Mouse (Mus musculus) erythroblast, embryonic 14.5 days (primary cell): Measurements from ENCODE around the gene H2al1f. TPM values are rescaled to one million over a fixed set of nuclear protein-coding genes. Genes with fewer than 3 reads are reported as not detected.
"Not testable (repeated sequence)": the region's sequence is repeated elsewhere in the genome, so short reads cannot be mapped to it uniquely, and the experiment has no call there.

ENCODE experiments used
- H3K27me3 ChIP-seq: 2 replicates; pipeline ENCODE4 v1.6.1; 2012; ENCODE audit warnings: inconsistent platforms; ENCODE audit not compliant: control insufficient read depth
- H3K36me3 ChIP-seq: 2 replicates; pipeline ENCODE4 v1.6.1; 2012; ENCODE audit warnings: mild to moderate bottlenecking, inconsistent platforms; ENCODE audit not compliant: control insufficient read depth
- H3K4me1 ChIP-seq: 2 replicates; pipeline ENCODE4 v1.6.1; 2012; ENCODE audit warnings: inconsistent platforms; ENCODE audit not compliant: control insufficient read depth
- H3K4me3 ChIP-seq: replicated peaks from 2 replicates; pipeline ENCODE3; 2012; ENCODE audit warnings: moderate library complexity, mild to moderate bottlenecking, inconsistent platforms
- H3K9me3 ChIP-seq: 2 replicates; pipeline ENCODE4 v1.6.1; 2012; ENCODE audit warnings: low read length, inconsistent platforms, mixed read lengths; ENCODE audit not compliant: control insufficient read depth
- GATA1 ChIP-seq: IDR thresholded peaks from 2 replicates; pipeline ENCODE4 v1.6.1; 2012; ENCODE audit warnings: low read length, inconsistent platforms, mixed read lengths
- TAL1 ChIP-seq: IDR thresholded peaks from 3 replicates; pipeline ENCODE4 v1.6.1; 2012; ENCODE audit warnings: low read length, inconsistent platforms, mixed read lengths
- polyA plus RNA-seq: library from polyadenylated mRNA; stranded (reverse); fragments of >175 nt; gene quantifications from 2 replicates; pipeline ENCODE4 v1.2.3, GENCODE M21; 2012

Gene H2al1f
- polyA plus RNA-seq, 1 experiment, result not detected

DNA sequence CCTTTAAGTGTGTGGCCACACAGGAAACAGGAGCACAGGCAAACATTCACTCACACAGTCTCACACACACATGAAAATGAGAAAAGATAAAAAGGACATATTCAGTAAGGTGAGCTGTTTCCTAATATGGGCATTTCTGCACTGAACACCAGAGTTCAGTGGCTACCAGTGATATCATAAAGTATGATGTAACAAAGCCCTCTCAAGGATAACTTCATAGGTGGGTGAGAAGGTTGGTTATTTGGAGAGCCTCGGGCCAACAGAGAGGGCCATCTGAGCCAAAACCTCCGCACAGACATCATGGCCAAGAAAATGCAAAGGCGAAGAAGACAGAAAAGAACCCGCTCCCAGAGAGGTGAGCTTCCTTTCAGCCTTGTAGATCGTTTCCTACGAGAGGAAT is 6.2 kb downstream of the H2al1f start, which contains the start of gene H2al1h:
Gene H2al1h, plus strand, starts transcription at position 301 of the 400 bp plus-strand sequence.
- H3K27me3 ChIP-seq, H3K4me3 ChIP-seq, H3K9me3 ChIP-seq, H3K36me3 ChIP-seq, H3K4me1 ChIP-seq: not testable (repeated sequence)

DNA sequence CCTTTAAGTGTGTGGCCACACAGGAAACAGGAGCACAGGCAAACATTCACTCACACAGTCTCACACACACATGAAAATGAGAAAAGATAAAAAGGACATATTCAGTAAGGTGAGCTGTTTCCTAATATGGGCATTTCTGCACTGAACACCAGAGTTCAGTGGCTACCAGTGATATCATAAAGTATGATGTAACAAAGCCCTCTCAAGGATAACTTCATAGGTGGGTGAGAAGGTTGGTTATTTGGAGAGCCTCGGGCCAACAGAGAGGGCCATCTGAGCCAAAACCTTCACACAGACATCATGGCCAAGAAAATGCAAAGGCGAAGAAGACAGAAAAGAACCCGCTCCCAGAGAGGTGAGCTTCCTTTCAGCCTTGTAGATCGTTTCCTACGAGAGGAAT is 9.4 kb downstream of the H2al1f start, which contains the start of gene H2al1i:
Gene H2al1i, plus strand, starts transcription at position 301 of the 400 bp plus-strand sequence.
- not testable (repeated sequence) for H3K27me3 ChIP-seq, H3K9me3 ChIP-seq, H3K36me3 ChIP-seq, H3K4me3 ChIP-seq, H3K4me1 ChIP-seq

DNA sequence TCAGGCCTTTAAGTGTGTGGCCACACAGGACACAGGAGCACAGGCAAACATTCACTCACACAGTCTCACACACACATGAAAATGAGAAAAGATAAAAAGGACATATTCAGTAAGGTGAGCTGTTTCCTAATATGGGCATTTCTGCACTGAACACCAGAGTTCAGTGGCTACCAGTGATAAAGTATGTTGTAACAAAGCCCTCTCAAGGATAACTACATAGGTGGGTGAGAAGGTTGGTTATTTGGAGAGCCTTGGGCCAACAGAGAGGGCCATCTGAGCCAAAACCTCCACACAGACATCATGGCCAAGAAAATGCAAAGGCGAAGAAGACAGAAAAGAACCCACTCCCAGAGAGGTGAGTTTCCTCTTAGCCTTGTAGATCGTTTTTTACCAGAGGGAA is 12.6 kb downstream of the H2al1f start, which contains the start of gene H2al1j:
Gene H2al1j, plus strand, starts transcription at position 301 of the 400 bp plus-strand sequence.
- H3K27me3 ChIP-seq, H3K9me3 ChIP-seq, H3K4me1 ChIP-seq, H3K4me3 ChIP-seq, H3K36me3 ChIP-seq: not testable (repeated sequence)

DNA sequence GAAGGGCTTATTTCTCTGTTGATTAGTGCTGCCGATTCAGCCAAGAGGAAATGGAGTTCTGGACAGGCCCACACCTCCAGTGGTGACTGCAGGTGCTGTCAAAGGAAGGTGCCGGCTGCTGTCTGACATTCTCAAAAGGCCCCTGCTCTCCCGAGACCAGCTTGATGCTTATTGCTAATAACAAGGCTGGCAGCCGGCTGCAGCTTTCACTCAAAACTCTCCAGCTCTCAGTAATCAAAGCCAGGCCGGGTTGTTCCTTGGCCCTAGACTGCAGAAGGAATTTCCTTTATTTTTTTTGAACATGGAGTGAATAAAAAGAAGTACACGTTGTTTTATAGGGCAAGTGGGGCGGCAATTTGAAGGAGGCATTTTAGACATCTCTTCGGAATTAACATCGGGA is 30.8 kb downstream of the H2al1f start:
- Histone ChIP-seq H3K9me3 (no peaks in the 10 kb centered on the region), H3K4me3 (no peak overlapping the region), H3K36me3 (no peaks in the 10 kb centered on the region), H3K27me3 (no peaks in the 10 kb centered on the region; the same call in 1 of the 2 replicates), H3K4me1 (no peaks in the 10 kb centered on the region)
- TF ChIP-seq TAL1 (no peak), GATA1 (no peak)

DNA sequence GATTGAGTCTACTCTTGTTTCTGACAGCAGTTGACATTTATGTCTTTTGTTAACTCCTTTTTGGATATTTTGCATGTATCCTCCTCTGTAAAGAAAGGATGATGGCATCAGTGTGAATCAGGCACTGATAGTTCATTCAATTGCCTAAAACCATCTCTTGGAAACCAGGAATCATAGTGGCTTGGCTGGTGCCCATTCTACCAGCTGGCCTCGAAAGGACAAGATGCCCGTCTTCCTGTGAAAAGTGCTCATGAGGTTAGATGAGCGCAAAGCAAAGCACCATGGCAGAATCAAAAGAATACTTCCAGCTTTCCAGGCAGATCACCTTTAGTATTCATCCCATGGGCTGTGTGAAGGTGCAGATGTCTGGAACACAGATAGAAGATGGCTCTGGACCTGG is 31.8 kb downstream of the H2al1f start:
- Histone ChIP-seq H3K4me1 (no peaks in the 10 kb centered on the region), H3K4me3 (no peak overlapping the region), H3K27me3 (no peaks in the 10 kb centered on the region; the same call in 1 of the 2 replicates), H3K9me3 (no peaks in the 10 kb centered on the region), H3K36me3 (no peaks in the 10 kb centered on the region)
- TF ChIP-seq TAL1 (no peak), GATA1 (no peak)

DNA sequence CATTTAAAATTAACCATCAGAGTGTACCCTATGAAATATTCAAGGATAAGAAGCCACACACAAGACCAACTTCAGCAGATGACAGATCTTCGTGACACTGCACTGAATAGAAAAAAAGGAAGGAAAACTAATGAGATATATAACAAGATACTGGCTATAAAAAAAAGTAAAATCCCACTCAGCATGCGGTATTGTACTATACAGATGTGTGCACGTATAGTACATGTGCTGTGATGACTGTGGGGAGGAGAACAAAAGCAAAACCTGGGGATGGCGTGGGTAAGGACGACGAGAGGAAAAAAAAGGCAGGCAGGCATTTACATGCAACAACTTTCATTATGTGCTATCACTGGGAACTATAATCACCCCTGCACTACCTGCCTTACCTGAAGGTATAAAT is 45.9 kb downstream of the H2al1f start:
- H3K4me1 ChIP-seq, result no peaks in the 10 kb centered on the region
- no peaks in the 10 kb centered on the region for H3K9me3 ChIP-seq
- H3K4me3 ChIP-seq, result no peak overlapping the region
- no peaks in the 10 kb centered on the region for H3K36me3 ChIP-seq
- TF ChIP-seq TAL1 (no peak), GATA1 (no peak)
- no peaks in the 10 kb centered on the region for H3K27me3 ChIP-seq

DNA sequence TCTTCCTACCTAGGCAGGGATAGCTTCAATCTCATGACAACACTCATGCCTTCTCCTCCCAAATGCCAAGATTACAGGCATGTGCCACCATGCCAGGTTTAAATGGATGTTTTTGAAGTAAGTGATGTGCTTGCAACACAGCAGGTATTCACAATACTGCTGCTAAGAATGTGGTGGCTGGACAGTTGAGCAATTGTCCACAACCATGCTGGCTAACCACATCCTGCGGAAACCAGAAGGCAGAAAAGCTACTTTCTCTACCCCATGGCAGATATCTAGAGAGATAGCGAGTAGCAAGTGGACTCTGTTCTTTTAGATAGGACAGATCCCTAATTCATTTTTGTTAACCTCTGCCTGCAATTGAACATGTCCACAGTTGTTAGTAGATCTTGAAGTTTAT is 46.3 kb downstream of the H2al1f start:
- no peaks in the 10 kb centered on the region for H3K27me3 ChIP-seq
- H3K4me3 ChIP-seq, result no peak overlapping the region
- H3K36me3 ChIP-seq, result no peaks in the 10 kb centered on the region
- TF ChIP-seq GATA1 (no peak), TAL1 (no peak)
- no peaks in the 10 kb centered on the region for H3K4me1 ChIP-seq
- no peaks in the 10 kb centered on the region for H3K9me3 ChIP-seq

DNA sequence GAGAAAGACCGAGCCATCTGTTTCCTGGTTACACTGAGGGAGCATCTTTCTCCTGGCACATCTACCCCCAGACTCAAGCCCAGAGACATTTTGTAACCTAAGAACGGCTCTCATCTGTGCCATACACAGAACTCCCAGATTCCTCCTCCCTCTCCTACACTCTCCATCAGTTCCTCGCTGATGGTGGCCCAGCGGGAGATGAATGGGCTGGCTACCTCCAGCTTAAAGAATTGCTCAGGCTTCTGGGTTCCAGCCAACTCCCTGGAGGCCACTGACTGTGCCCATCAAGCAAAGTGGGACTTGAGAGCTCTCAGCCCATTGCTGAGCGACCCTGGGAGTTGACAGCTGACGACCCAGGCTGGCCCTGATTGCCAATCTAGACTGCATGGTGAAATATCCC is 48.9 kb downstream of the H2al1f start:
- H3K36me3 ChIP-seq, result no peaks in the 10 kb centered on the region
- TF ChIP-seq TAL1, result no peak
- TF ChIP-seq GATA1, result no peak
- H3K4me3 ChIP-seq, result no peak overlapping the region
- no peaks in the 10 kb centered on the region for H3K9me3 ChIP-seq
- no peaks in the 10 kb centered on the region for H3K27me3 ChIP-seq
- H3K4me1 ChIP-seq, result no peaks in the 10 kb centered on the region

Other genes with a start within 250 kb of the H2al1f start
- gene H2al1a, start 15.9 kb upstream of the H2al1f start, polyA plus RNA-seq, result not detected in 2 replicates
- not detected in 2 replicates for gene H2al1b, start 12.7 kb upstream of the H2al1f start, polyA plus RNA-seq
- gene H2al1c, start 9.5 kb upstream of the H2al1f start, polyA plus RNA-seq, result not detected in 2 replicates
- gene H2al1d, start 6.3 kb upstream of the H2al1f start, polyA plus RNA-seq, result not detected in 2 replicates
- gene H2al1e, start 3.2 kb upstream of the H2al1f start, polyA plus RNA-seq, result not detected in 2 replicates
- not detected in 2 replicates for gene H2al1g, start 3.1 kb downstream of the H2al1f start, polyA plus RNA-seq
- gene H2al1h, start 6.3 kb downstream of the H2al1f start, polyA plus RNA-seq, result not detected in 2 replicates
- gene H2al1i, start 9.5 kb downstream of the H2al1f start, polyA plus RNA-seq, result not detected in 2 replicates
- not detected in 2 replicates for gene H2al1j, start 12.7 kb downstream of the H2al1f start, polyA plus RNA-seq